Mouse (Mus musculus): ENCODE results near the gene Mrpl53. TPM values are rescaled to one million over a fixed set of nuclear protein-coding genes. Genes with fewer than 3 reads are reported as not detected.
"Not testable (repeated sequence)": the region's sequence is repeated elsewhere in the genome, so short reads cannot be mapped to it uniquely, and the experiment has no call there.

The Mrpl53 gene
- polyA plus RNA-seq, 1 experiment from 2014 or later = 113 TPM

DNA sequence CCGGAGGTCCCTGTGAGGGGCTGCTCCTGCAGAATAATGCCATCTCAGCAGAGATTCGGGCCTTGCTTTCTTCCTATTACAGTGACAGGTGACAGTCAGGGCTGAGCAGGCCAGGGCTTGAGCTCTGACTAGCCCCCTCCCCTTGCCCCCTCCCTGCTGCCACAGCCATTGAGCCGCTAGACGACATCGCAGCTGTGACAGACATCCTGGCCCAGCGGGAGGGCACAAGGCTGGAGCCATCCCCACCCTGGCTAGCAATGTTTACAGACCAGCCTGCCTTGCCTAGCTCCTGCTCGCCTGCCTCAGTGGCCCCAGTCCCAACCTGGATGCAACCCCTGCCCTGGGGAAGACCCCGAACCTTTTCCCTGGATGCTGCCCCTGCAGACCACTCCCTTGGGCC lies 42.9 kb downstream of the Mrpl53 start:
- H3K4me3 ChIP-seq (ENCODE audit: low read depth, low read length) = no peak overlapping the region
- WGBS = 30% methylated on average over 8 of the region's 8 CpGs
- H3K36me3 ChIP-seq (ENCODE audit: control insufficient read depth, insufficient read depth, low read length) = no peaks in the 10 kb centered on the region; the same call in 1 of the 2 replicates
- no peaks in the 10 kb centered on the region for H3K27me3 ChIP-seq (ENCODE audit: control insufficient read depth, insufficient read depth, low read depth, low read length)
- H3K9ac ChIP-seq (ENCODE audit: low read depth, low read length) = 0 out of 2 replicates have a peak overlapping the region, but pooled peaks have one; percentile 16
- no peaks in the 10 kb centered on the region for H3K9me3 ChIP-seq (replicated peaks; ENCODE audit: control insufficient read depth, low read length, poor library complexity, severe bottlenecking)
- peaks cover 10% of the 10 kb centered on the region for H3K4me1 ChIP-seq (ENCODE audit: control insufficient read depth, insufficient read depth, low read length)
- ATAC-seq = no peak
- H3K4me2 ChIP-seq (ENCODE audit: low read length) = no peak overlapping the region
- no peak overlapping the region for H3K27ac ChIP-seq (ENCODE audit: low read length)

DNA sequence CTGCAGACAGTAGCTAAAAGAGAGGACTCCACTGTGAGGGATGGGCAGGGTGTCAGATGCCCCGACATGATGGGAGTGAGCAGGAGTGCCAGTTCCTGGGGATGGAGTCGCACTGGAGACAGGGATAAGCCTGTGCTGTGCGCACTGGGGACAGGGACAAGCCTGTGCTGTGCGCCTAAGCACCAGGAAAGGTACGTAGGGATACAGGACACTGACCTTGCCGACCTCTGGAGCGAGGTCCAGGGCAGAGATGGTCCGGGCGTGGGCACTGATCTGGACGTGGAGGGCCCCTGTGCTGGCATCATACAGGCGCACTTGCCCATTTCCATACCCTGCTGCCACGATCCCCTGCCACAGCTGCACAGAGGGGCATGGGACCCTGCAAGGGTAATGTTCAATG lies 44.2 kb downstream of the Mrpl53 start:
- Histone ChIP-seq H3K4me3 (ENCODE audit: low read depth, low read length) (no peak overlapping the region), H3K4me2 (ENCODE audit: low read length) (no peak overlapping the region), H3K4me1 (ENCODE audit: control insufficient read depth, insufficient read depth, low read length) (peaks cover 10% of the 10 kb centered on the region), H3K27ac (ENCODE audit: low read length) (no peak overlapping the region), H3K36me3 (ENCODE audit: control insufficient read depth, insufficient read depth, low read length) (no peaks in the 10 kb centered on the region; the same call in 1 of the 2 replicates), H3K27me3 (ENCODE audit: control insufficient read depth, insufficient read depth, low read depth, low read length) (no peaks in the 10 kb centered on the region), H3K9ac (ENCODE audit: low read depth, low read length) (no peak overlapping the region), H3K9me3 (replicated peaks; ENCODE audit: control insufficient read depth, low read length, poor library complexity, severe bottlenecking) (no peaks in the 10 kb centered on the region)
- 88% methylated on average over 12 of the region's 12 CpGs for WGBS
- ATAC-seq = no peak

DNA sequence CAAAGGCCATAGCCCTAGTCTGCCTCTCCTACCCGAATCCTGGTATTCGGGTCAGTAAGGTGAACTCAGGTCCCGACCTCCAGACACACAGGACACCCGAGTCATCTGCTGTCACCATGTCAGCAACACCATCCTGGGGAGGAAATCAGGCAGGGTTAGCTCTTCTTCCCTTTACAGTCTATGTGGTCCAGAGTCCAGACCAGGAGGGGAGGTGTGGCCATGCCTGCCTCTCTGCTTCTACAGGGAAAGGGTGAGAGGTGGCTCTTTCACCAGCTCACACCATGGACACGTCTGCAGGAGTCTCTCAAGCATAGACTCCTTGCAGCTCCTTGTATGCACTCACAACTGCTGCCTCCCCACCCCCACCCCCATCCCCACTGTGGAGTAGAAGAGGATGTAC lies 44.6 kb downstream of the Mrpl53 start:
- no peak for ATAC-seq
- Histone ChIP-seq H3K27ac (ENCODE audit: low read length) (no peak overlapping the region), H3K9ac (ENCODE audit: low read depth, low read length) (no peak overlapping the region), H3K4me1 (ENCODE audit: control insufficient read depth, insufficient read depth, low read length) (peaks cover 10% of the 10 kb centered on the region), H3K27me3 (ENCODE audit: control insufficient read depth, insufficient read depth, low read depth, low read length) (no peaks in the 10 kb centered on the region), H3K36me3 (ENCODE audit: control insufficient read depth, insufficient read depth, low read length) (no peaks in the 10 kb centered on the region; the same call in 1 of the 2 replicates), H3K4me3 (ENCODE audit: low read depth, low read length) (no peak overlapping the region), H3K4me2 (ENCODE audit: low read length) (no peak overlapping the region), H3K9me3 (replicated peaks; ENCODE audit: control insufficient read depth, low read length, poor library complexity, severe bottlenecking) (no peaks in the 10 kb centered on the region)
- 77% methylated on average over 5 of the region's 5 CpGs for WGBS

DNA sequence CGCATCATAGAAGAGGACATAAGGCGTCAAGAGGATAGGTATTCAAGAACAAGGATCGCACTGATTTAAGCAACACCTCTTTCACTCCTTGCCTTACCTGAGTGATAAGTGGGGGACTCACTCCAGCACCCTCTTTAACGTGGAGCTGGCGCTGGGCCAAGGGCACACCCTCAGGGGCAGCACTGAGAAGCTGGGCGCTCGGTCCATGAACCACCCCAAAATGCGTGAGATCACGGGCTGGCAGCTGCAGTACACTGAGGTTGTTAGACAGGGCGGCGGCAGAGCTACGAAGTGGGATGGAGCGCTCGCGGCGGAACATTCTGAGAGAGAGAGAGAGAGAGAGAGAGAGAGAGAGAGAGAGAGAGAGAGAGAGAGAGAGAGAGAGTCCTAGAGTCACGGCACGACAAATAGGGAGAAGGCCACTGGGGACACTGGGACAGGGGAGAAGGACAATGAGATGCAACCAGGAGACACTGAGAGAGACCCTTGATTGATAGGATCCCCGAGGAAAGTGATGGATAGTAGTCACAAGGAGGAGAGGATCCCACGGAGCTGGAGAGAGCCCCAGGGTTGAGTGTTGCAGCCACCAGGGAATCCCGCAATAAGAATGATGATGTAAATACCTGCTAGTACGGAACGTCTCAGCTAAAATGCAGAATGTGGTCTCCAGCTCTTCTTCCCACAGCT lies 46.9 kb downstream of the Mrpl53 start:
- H3K4me2 ChIP-seq (ENCODE audit: low read length) = peak overlapping the region; percentile 87
- 7% methylated on average over 23 of the region's 23 CpGs for WGBS
- H3K9me3 ChIP-seq (replicated peaks; ENCODE audit: control insufficient read depth, low read length, poor library complexity, severe bottlenecking) = no peaks in the 10 kb centered on the region
- peak; percentile 47 for ATAC-seq
- peak overlapping the region; percentile 55; the same call in 1 of the 2 replicates for H3K27ac ChIP-seq (ENCODE audit: low read length)
- peak overlapping the region; percentile 48 for H3K4me3 ChIP-seq (ENCODE audit: low read depth, low read length)
- H3K36me3 ChIP-seq (ENCODE audit: control insufficient read depth, insufficient read depth, low read length) = no peaks in the 10 kb centered on the region; the same call in 1 of the 2 replicates
- peaks cover 10% of the 10 kb centered on the region for H3K4me1 ChIP-seq (ENCODE audit: control insufficient read depth, insufficient read depth, low read length)
- H3K9ac ChIP-seq (ENCODE audit: low read depth, low read length) = peak overlapping the region; percentile 74
- H3K27me3 ChIP-seq (ENCODE audit: control insufficient read depth, insufficient read depth, low read depth, low read length) = peaks cover 7% of the 10 kb centered on the region

DNA sequence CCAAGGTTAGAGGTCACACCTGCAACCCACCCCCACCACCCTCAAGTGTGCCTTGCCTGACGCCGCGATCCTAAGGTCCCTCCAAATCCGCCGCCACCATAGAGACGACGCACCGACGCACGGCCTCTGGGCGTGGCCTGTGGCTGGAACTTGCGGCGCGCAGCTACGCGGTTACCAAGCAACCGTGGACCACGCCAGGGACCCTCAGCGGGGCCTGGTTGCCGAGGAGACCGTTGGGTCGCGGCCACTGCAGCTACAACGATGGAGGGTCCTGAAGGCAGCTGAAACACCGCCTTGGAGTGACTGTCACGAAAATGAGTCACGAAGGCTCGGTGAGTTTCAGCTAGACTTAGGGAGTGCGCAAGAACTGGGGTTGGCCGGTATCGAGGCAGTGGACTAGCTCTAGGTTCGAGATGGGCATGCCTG lies 47.4 kb downstream of the Mrpl53 start, which contains the start of the genes Wdr54 and 1700003E16Rik:
Gene Wdr54, minus strand, starts transcription at position 139 of the 426 bp plus-strand sequence.
Gene 1700003E16Rik, plus strand, starts transcription at position 146 of the 426 bp plus-strand sequence.
- Histone ChIP-seq H3K4me1 (ENCODE audit: control insufficient read depth, insufficient read depth, low read length) (peaks cover 10% of the 10 kb centered on the region), H3K9ac (ENCODE audit: low read depth, low read length) (peak within 1 kb of the TSS; percentile 74), H3K27ac (ENCODE audit: low read length) (peak within 1 kb of the TSS; percentile 55; the same call in 1 of the 2 replicates), H3K4me3 (ENCODE audit: low read depth, low read length) (peak within 1 kb of the TSS; percentile 48), H3K27me3 (ENCODE audit: control insufficient read depth, insufficient read depth, low read depth, low read length) (peaks cover 13% of the 10 kb centered on the region), H3K4me2 (ENCODE audit: low read length) (peak within 1 kb of the TSS; percentile 87), H3K36me3 (ENCODE audit: control insufficient read depth, insufficient read depth, low read length) (no peaks in the 10 kb centered on the region; the same call in 1 of the 2 replicates), H3K9me3 (replicated peaks; ENCODE audit: control insufficient read depth, low read length, poor library complexity, severe bottlenecking) (no peaks in the 10 kb centered on the region)
- under 1% methylated on average over 32 of the region's 32 CpGs for WGBS
- ATAC-seq = peak; percentile 95

DNA sequence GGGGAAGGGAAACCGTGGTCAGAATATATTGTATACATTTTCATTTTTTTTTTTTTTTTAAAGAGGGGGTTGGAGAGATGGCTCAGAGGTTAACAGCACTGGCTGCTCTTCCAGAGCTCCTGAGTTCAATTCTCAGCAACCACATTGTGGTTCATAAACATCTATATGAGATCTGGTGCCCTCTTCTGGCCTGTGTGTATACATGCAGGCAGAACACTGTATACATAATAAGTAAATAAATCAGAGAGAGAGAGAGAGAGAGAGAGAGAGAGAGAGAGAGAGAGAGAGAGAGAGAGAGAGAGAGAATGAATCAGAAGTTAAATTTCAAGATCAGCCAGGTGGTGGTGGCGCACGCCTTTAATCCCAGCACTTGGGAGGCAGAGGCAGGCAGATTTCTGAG lies 50.6 kb downstream of the Mrpl53 start:
- H3K9ac ChIP-seq (ENCODE audit: low read depth, low read length); H3K4me2 ChIP-seq (ENCODE audit: low read length); H3K9me3 ChIP-seq (replicated peaks; ENCODE audit: control insufficient read depth, low read length, poor library complexity, severe bottlenecking); H3K27ac ChIP-seq (ENCODE audit: low read length); H3K4me3 ChIP-seq (ENCODE audit: low read depth, low read length); H3K36me3 ChIP-seq (ENCODE audit: control insufficient read depth, insufficient read depth, low read length); ATAC-seq: not testable (repeated sequence)
- WGBS = 27% methylated on average over 3 of the region's 3 CpGs
- H3K4me1 ChIP-seq (ENCODE audit: control insufficient read depth, insufficient read depth, low read length) = peaks cover 21% of the 10 kb centered on the region
- H3K27me3 ChIP-seq (ENCODE audit: control insufficient read depth, insufficient read depth, low read depth, low read length) = peaks cover 33% of the 10 kb centered on the region

MicroRNA genes within 50 kb of the gene (microRNA counts, 519-probe panel; counts per million panel counts)
- microRNA mmu-miR-3470a+mmu-miR-3470b = 1,911 counts per million, percentile 42 among the panel's probes with 10 or more counts

Small RNAs within 50 kb of the gene (microRNA-seq; reads per million reads assigned to microRNA genes)
- not detected for gene Mir3470a

Other genes starting within 250 kb of the Mrpl53 start
- gene Sema4f, start 169.3 kb upstream of the Mrpl53 start, polyA plus RNA-seq (2015; fragmentation: Nextera tagmentation; extraction: Ambion mirVana) = 18.9 and 20.3 TPM in 2 replicates
- gene M1ap, start 162.1 kb upstream of the Mrpl53 start, polyA plus RNA-seq (2015; fragmentation: Nextera tagmentation; extraction: Ambion mirVana) = not detected in 2 replicates
- 1.7 and 1.8 TPM in 2 replicates for gene Dok1, start 75.6 kb upstream of the Mrpl53 start, polyA plus RNA-seq (2015; fragmentation: Nextera tagmentation; extraction: Ambion mirVana)
- 5.1 and 7.5 TPM in 2 replicates for gene Loxl3, start 74.9 kb upstream of the Mrpl53 start, polyA plus RNA-seq (2015; fragmentation: Nextera tagmentation; extraction: Ambion mirVana)
- 176 and 184 TPM in 2 replicates for gene Aup1, start 54.5 kb upstream of the Mrpl53 start, polyA plus RNA-seq (2015; fragmentation: Nextera tagmentation; extraction: Ambion mirVana)
- gene Htra2, start 53.8 kb upstream of the Mrpl53 start, polyA plus RNA-seq (2015; fragmentation: Nextera tagmentation; extraction: Ambion mirVana) = 76.1 and 87.8 TPM in 2 replicates
- gene Dqx1, start 51.2 kb upstream of the Mrpl53 start, polyA plus RNA-seq (2015; fragmentation: Nextera tagmentation; extraction: Ambion mirVana) = 0.30 and 0.37 TPM in 2 replicates
- gene Tlx2, start 38.7 kb upstream of the Mrpl53 start, polyA plus RNA-seq (2015; fragmentation: Nextera tagmentation; extraction: Ambion mirVana) = not detected in 2 replicates
- gene Pcgf1, start 31.2 kb upstream of the Mrpl53 start, polyA plus RNA-seq (2015; fragmentation: Nextera tagmentation; extraction: Ambion mirVana) = 50.4 and 52.5 TPM in 2 replicates
- gene Lbx2, start 22.7 kb upstream of the Mrpl53 start, polyA plus RNA-seq (2015; fragmentation: Nextera tagmentation; extraction: Ambion mirVana) = not detected in 2 replicates
- 5.2 and 5.9 TPM in 2 replicates for gene Ccdc142, start 7.4 kb upstream of the Mrpl53 start, polyA plus RNA-seq (2015; fragmentation: Nextera tagmentation; extraction: Ambion mirVana)
- gene Gm42688, start 7.4 kb upstream of the Mrpl53 start, polyA plus RNA-seq (2015; fragmentation: Nextera tagmentation; extraction: Ambion mirVana) = 5.3 and 5.9 TPM in 2 replicates
- 20.9 and 21.6 TPM in 2 replicates for gene Mogs, start 6.5 kb downstream of the Mrpl53 start, polyA plus RNA-seq (2015; fragmentation: Nextera tagmentation; extraction: Ambion mirVana)
- gene Wbp1, start 12.5 kb downstream of the Mrpl53 start, polyA plus RNA-seq (2015; fragmentation: Nextera tagmentation; extraction: Ambion mirVana) = 148 and 163 TPM in 2 replicates
- gene Ino80b, start 16.4 kb downstream of the Mrpl53 start, polyA plus RNA-seq (2015; fragmentation: Nextera tagmentation; extraction: Ambion mirVana) = 13.3 and 14.5 TPM in 2 replicates
- gene Rtkn, start 26.4 kb downstream of the Mrpl53 start, polyA plus RNA-seq (2015; fragmentation: Nextera tagmentation; extraction: Ambion mirVana) = 10.7 TPM in 2 replicates
- gene Wdr54, start 47.4 kb downstream of the Mrpl53 start, polyA plus RNA-seq (2015; fragmentation: Nextera tagmentation; extraction: Ambion mirVana) = 20.1 and 22.9 TPM in 2 replicates
- gene 1700003E16Rik, start 47.4 kb downstream of the Mrpl53 start, polyA plus RNA-seq (2015; fragmentation: Nextera tagmentation; extraction: Ambion mirVana) = 11.4 and 16.3 TPM in 2 replicates
- gene Dctn1, start 56.9 kb downstream of the Mrpl53 start, polyA plus RNA-seq (2015; fragmentation: Nextera tagmentation; extraction: Ambion mirVana) = 161 and 164 TPM in 2 replicates
- gene Slc4a5, start 110.8 kb downstream of the Mrpl53 start, polyA plus RNA-seq (2015; fragmentation: Nextera tagmentation; extraction: Ambion mirVana) = 0.40 and 0.49 TPM in 2 replicates
- 34.7 and 37.1 TPM in 2 replicates for gene Mthfd2, start 216.9 kb downstream of the Mrpl53 start, polyA plus RNA-seq (2015; fragmentation: Nextera tagmentation; extraction: Ambion mirVana)
- gene Mob1a, start 217.0 kb downstream of the Mrpl53 start, polyA plus RNA-seq (2015; fragmentation: Nextera tagmentation; extraction: Ambion mirVana) = 19.2 and 20.8 TPM in 2 replicates
- 44.0 and 50.0 TPM in 2 replicates for gene Bola3, start 240.1 kb downstream of the Mrpl53 start, polyA plus RNA-seq (2015; fragmentation: Nextera tagmentation; extraction: Ambion mirVana)

Data from midbrain, embryonic 16.5 days (tissue).